ENCODE assay signal across 9 mouse cellular contexts in genomic region chr13:43479024-43479705, GRCm38 (mm10). TPM values are rescaled to one million over a fixed set of nuclear protein-coding genes. Genes with fewer than 3 reads are reported as not detected.
A peak's percentile ranks its signal among the peaks of the same experiment; 100 is the strongest.
DNase-seq lines count a peak whose midpoint lies in the region; ATAC-seq and TF ChIP-seq lines count a peak whose summit lies in the region.
"Had no signal": no experiment of that assay in that cellular context is flagged by ENCODE, and none has a peak within 500 bp of the region (broad histone marks: within the 10 kb centered on the region; RNA-seq: fewer than 3 reads in every experiment).

No protein-coding gene starts in this region.

- no peak overlapping the region for H3K9ac ChIP-seq in ES-E14 (ENCODE audit: insufficient read depth, low read depth, low read length, poor library complexity, severe bottlenecking)
- peak overlapping the region; percentile 97 for H3K9ac ChIP-seq in forebrain, embryonic 16.5 days (replicated peaks; ENCODE audit: low read depth, low read length)
- peak overlapping the region; percentile 97 for H3K9ac ChIP-seq in liver, embryonic 16.5 days (ENCODE audit: low read depth, low read length)

- no peaks in the 10 kb centered on the region for H3K36me3 ChIP-seq in heart, embryonic 10.5 days
- H3K36me3 ChIP-seq in ES-E14 (ENCODE audit: control insufficient read depth, insufficient read depth, low read length, poor library complexity, severe bottlenecking): no peaks in the 10 kb centered on the region
- no peaks in the 10 kb centered on the region for H3K36me3 ChIP-seq in forebrain, embryonic 16.5 days (ENCODE audit: control insufficient read depth, insufficient read depth)
- no peaks in the 10 kb centered on the region for H3K36me3 ChIP-seq in liver, embryonic 16.5 days (ENCODE audit: control insufficient read depth, insufficient read depth)

- peak overlapping the region; percentile 99; the same call in 1 of the 2 replicates for H3K27ac ChIP-seq in heart, embryonic 10.5 days
- H3K27ac ChIP-seq in ES-E14 (ENCODE audit: insufficient read depth, low read depth, low read length, poor library complexity, severe bottlenecking): no peak overlapping the region
- H3K27ac ChIP-seq in forebrain, embryonic 16.5 days (ENCODE audit: low read length): peak overlapping the region; percentile 69
- H3K27ac ChIP-seq in liver, embryonic 16.5 days (ENCODE audit: low read length): peak overlapping the region; percentile 67

- peak overlapping the region; percentile 87 for H3K4me2 ChIP-seq in forebrain, embryonic 16.5 days (ENCODE audit: low read length)
- peak overlapping the region; percentile 68 for H3K4me2 ChIP-seq in liver, embryonic 16.5 days (ENCODE audit: low read depth, low read length)

- H3K27me3 ChIP-seq in heart, embryonic 10.5 days (ENCODE audit: insufficient read depth, poor library complexity, severe bottlenecking): no peaks in the 10 kb centered on the region
- no peaks in the 10 kb centered on the region for H3K27me3 ChIP-seq in forebrain, embryonic 16.5 days (replicated peaks; ENCODE audit: control insufficient read depth, insufficient read depth, low read length)
- H3K27me3 ChIP-seq in liver, embryonic 16.5 days (ENCODE audit: control insufficient read depth, insufficient read depth, low read depth, low read length): no peaks in the 10 kb centered on the region
- H3K27me3 ChIP-seq: Patski had no signal

- peak overlapping the region; percentile 74 for H3K4me3 ChIP-seq in heart, embryonic 10.5 days
- H3K4me3 ChIP-seq in ES-E14 (ENCODE audit: insufficient read depth in 1 of 2, low read depth in 1 of 2, low read length in 2 of 2, poor library complexity in 1 of 2, severe bottlenecking in 1 of 2): peak overlapping the region; percentile 3 to 95; a peak in 2 of 4 replicates
- peak overlapping the region; percentile 95 for H3K4me3 ChIP-seq in forebrain, embryonic 16.5 days (replicated peaks; ENCODE audit: low read length)
- H3K4me3 ChIP-seq in liver, embryonic 16.5 days (ENCODE audit: low read depth, low read length): peak overlapping the region; percentile 93

- no peak for DNase-seq in heart, embryonic 10.5 days (ENCODE audit: low spot score)
- DNase-seq in heart, adult 18-20 months: no peak
- DNase-seq in ES-E14 (ENCODE audit: low read depth, low spot score): no peak
- no peak for DNase-seq in T-cell, adult 2 months (ENCODE audit: low spot score)
- no peak for DNase-seq in left cerebral cortex, postnatal 10 days (ENCODE audit: extremely low spot score in 1 of 2, low spot score in 2 of 2)
- DNase-seq in cerebellum, adult 8-10 months: no peak

- 22% methylated on average over 6 of the region's 6 CpGs for WGBS in heart, embryonic 10.5 days
- whole genome bisulfite sequencing in forebrain, embryonic 16.5 days: 1% methylated on average over 6 of the region's 6 CpGs
- 11% methylated on average over 6 of the region's 6 CpGs for WGBS in liver, embryonic 16.5 days (ENCODE audit: insufficient replicate concordance)

- in situ Hi-C loops in ES-E14 (cut with MboI; ENCODE audit: low sequenced_read_pairs in 2 of 2, unreplicated experiment in 2 of 2): no loop called here

- H3K9me3 ChIP-seq in heart, embryonic 10.5 days: no peaks in the 10 kb centered on the region
- no peaks in the 10 kb centered on the region for H3K9me3 ChIP-seq in ES-E14 (ENCODE audit: control insufficient read depth, insufficient read depth, low read depth, low read length)
- no peaks in the 10 kb centered on the region for H3K9me3 ChIP-seq in forebrain, embryonic 16.5 days (ENCODE audit: control insufficient read depth, low read length)
- no peaks in the 10 kb centered on the region for H3K9me3 ChIP-seq in liver, embryonic 16.5 days (replicated peaks; ENCODE audit: control insufficient read depth, low read length)

- intact Hi-C loops in left cerebral cortex, postnatal 10 days (cut with DNase I): no loop called here

- H3K4me1 ChIP-seq in heart, embryonic 10.5 days: peaks cover 23% of the 10 kb centered on the region
- H3K4me1 ChIP-seq in ES-E14 (ENCODE audit: control insufficient read depth in 2 of 2, insufficient read depth in 2 of 2, low read length in 2 of 2, poor library complexity in 1 of 2): peaks cover 3 to 4% of the 10 kb centered on the region in 2 experiments; a peak in 1 of 4 replicates
- peaks cover 27% of the 10 kb centered on the region for H3K4me1 ChIP-seq in forebrain, embryonic 16.5 days (replicated peaks; ENCODE audit: control insufficient read depth, insufficient read depth, low read length)
- peaks cover 21% of the 10 kb centered on the region for H3K4me1 ChIP-seq in liver, embryonic 16.5 days (ENCODE audit: control insufficient read depth, low read depth, low read length)

- no peak for ATAC-seq in forebrain, embryonic 16.5 days
- no peak for ATAC-seq in liver, embryonic 16.5 days (ENCODE audit: low read depth)
- ATAC-seq: Patski had no signal

TF ChIP-seq in ES-E14, 5 proteins besides CTCF, POLR2A, EP300 and RAD21:
- TF ChIP-seq CHD2 (IDR thresholded peaks at IDR 0.05; ENCODE audit: low read depth, low read length): no peak
- no peak for TF ChIP-seq ZNF384 (IDR thresholded peaks at IDR 0.05; ENCODE audit: low read depth, low read length)
- no peak for TF ChIP-seq MAFK (IDR thresholded peaks at IDR 0.05; ENCODE audit: insufficient read depth, low read depth, low read length)
- no peak for TF ChIP-seq ZC3H11A (IDR thresholded peaks at IDR 0.05; ENCODE audit: borderline replicate concordance, low read depth, low read length)
- TF ChIP-seq HCFC1 (IDR thresholded peaks at IDR 0.05; ENCODE audit: borderline replicate concordance, insufficient read depth, low read length): no peak
TF ChIP-seq in ES-E14: peak in this region for 0.

RNA-seq across cellular contexts. Expression of gene Ranbp9, which starts 1.9 kb away (rescaled TPM):
- polyA plus RNA-seq in heart, embryonic 10.5 days (2016; fragmentation: Nextera tagmentation; extraction: Ambion mirVana): 6.8 and 11.6 TPM in 2 replicates
- total RNA-seq in heart, adult 18-20 months (2021): 10 to 100 TPM; 40.5 to 45.0 TPM
- total RNA-seq in ES-E14 (2012; rRNA removed): 22.0 and 27.8 TPM in 2 replicates
- 11.9 and 12.1 TPM in 2 replicates for polyA plus RNA-seq in forebrain, embryonic 16.5 days (2015; fragmentation: Nextera tagmentation; extraction: Ambion mirVana)
- polyA plus RNA-seq in liver, embryonic 16.5 days (2015; fragmentation: Nextera tagmentation; extraction: Ambion mirVana): 2.2 and 2.3 TPM in 2 replicates
- 10 to 100 TPM; 75.6 to 75.7 TPM for total RNA-seq in left cerebral cortex, postnatal 10 days (2021)
